Mouse (Mus musculus) midbrain, postnatal 0 days (tissue): ENCODE data around the gene Fam169b. TPM values are rescaled to one million over a fixed set of nuclear protein-coding genes. Genes with fewer than 3 reads are reported as not detected.

Source experiments
- ATAC-seq: fragments of 200-750 bp; cut with Nextera tagmentation; 2 replicates; pipeline ENCODE4 v1.8.0; 2017; ENCODE audit warnings: moderate number of reproducible peaks, mild to moderate bottlenecking, moderate TSS enrichment, moderate library complexity; ENCODE audit not compliant: low FRiP score
- DNase-seq: peaks from one replicate; pipeline ENCODE4 v3.0.0-alpha.2; 2015; ENCODE audit warnings: low spot score
- H3K27ac ChIP-seq: fragments of 300-500 bp; sonication (generic); 2 replicates; pipeline ENCODE4 v1.5.1; 2014; ENCODE audit warnings: low read depth, mild to moderate bottlenecking, low read length, mixed read lengths
- H3K27me3 ChIP-seq: fragments of 300-500 bp; sonication (generic); 2 replicates; pipeline ENCODE4 v1.6.1; 2014; ENCODE audit warnings: low read length, control low read depth, mixed read lengths; ENCODE audit not compliant: insufficient read depth
- H3K36me3 ChIP-seq: fragments of 300-500 bp; sonication (generic); 2 replicates; pipeline ENCODE4 v1.6.1; 2014; ENCODE audit warnings: low read length, control low read depth, mixed read lengths; ENCODE audit not compliant: insufficient read depth
- H3K4me1 ChIP-seq: fragments of 300-500 bp; sonication (generic); 2 replicates; pipeline ENCODE4 v1.6.1; 2014; ENCODE audit warnings: mild to moderate bottlenecking, control low read depth, antibody characterized with exemption, low read length, mixed read lengths; ENCODE audit not compliant: insufficient read depth
- H3K4me2 ChIP-seq: fragments of 300-500 bp; sonication (generic); 2 replicates; pipeline ENCODE4 v1.6.1; 2014; ENCODE audit warnings: low read depth, mild to moderate bottlenecking, low read length, mixed read lengths; ENCODE audit not compliant: poor library complexity, severe bottlenecking
- H3K4me3 ChIP-seq: fragments of 300-500 bp; sonication (generic); 2 replicates; pipeline ENCODE4 v1.5.1; 2014; ENCODE audit warnings: low read depth, mild to moderate bottlenecking, low read length, moderate library complexity
- H3K9ac ChIP-seq: fragments of 300-500 bp; sonication (generic); replicated peaks from 2 replicates; pipeline ENCODE4 v1.6.1; 2014; ENCODE audit warnings: mild to moderate bottlenecking, low read length, moderate library complexity, mixed read lengths; ENCODE audit not compliant: poor library complexity, severe bottlenecking
- H3K9me3 ChIP-seq: fragments of 300-500 bp; sonication (generic); 2 replicates; pipeline ENCODE4 v1.6.1; 2016; ENCODE audit warnings: low read length, control low read depth
- CTCF ChIP-seq: IDR thresholded peaks from 2 replicates; pipeline ENCODE4 v1.5.1; 2016; ENCODE audit warnings: antibody characterized with exemption, mild to moderate bottlenecking
- WGBS: fragments of 180-500 bp; shearing (Covaris S2); extraction: QIAGEN DNeasy Blood & Tissue Kit; methylation state at CpG from one replicate; pipeline ENCODE4 v1.1.7; 2014; 5-methylcytosine and 5-hydroxymethylcytosine counted together
- polyA plus RNA-seq: library from polyadenylated mRNA; unstranded; fragments of >200 nt; fragmentation: Nextera tagmentation; extraction: Ambion mirVana; gene quantifications from 2 replicates; pipeline ENCODE4 v1.2.1, GENCODE M21; 2015
- total RNA-seq: library from RNA; depleted of rRNA; stranded (reverse); fragments of >200 nt; gene quantifications from 2 replicates; pipeline ENCODE4 v1.2.3, GENCODE M21; 2014

Gene Fam169b
- total and polyA plus RNA-seq, 2 experiments from 2014 or later: not detected

DNA sequence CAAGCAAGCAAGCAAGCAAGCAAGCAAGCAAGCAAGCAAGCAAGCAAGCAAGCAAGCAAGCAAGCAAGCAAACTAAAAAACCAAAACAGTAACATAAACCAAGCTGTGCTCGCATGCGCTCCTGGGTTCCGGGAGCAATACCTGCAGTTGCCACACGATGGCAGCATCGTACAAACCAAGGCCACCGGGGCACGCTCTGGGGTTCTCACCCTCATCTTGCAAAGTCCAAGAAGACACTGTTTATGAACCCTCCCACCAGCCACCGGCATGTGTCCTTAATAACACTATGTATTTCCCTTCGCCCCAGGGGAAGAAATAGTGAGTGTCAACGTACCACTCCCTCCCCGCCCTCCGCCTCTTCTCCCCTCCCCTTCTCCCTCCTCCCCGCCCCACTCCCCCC, 96.1 kb downstream of the Fam169b start:
- Histone ChIP-seq H3K27ac (no peak overlapping the region), H3K4me3 (peak overlapping the region; percentile 9; the same call in 1 of the 2 replicates)

DNA sequence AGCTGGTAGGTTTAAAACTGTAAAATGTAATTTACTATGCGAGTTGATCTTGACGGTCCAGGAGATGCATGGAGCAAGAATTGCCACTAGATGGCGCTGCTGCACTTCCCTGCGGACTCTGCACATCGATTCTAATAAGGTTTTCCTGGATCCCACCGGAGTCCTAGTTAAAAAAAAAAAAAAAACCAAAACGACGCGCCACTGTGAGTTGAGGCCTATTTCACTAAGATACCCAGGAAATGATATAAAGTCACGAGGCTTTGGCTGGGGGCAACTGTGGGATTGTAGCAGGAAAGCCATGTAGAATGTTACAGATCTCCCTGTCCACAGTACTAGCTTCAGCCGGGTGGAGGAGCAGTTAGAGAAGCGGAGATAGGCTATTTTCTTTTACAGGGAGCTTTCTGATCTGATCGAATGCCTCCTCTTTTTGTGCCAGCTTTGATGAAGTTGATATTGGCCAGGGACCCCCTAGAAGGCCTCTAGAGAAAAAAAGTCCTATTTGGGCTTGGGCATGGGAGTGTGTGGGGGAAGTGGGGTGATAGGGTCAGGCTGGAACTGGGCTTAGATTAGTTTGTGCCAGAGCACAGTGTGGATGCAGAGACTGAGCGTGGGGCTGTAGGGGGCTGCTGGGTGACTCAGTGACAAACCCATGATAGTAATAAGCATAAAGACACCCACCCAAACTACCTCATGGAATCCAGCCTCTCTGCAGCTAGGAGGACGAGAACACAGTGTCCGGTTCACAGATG, 100.6 kb downstream of the Fam169b start:
- TF ChIP-seq CTCF: peak; percentile 94
- ATAC-seq: peak; percentile 74
- H3K27me3 ChIP-seq: no peaks in the 10 kb centered on the region
- WGBS: 18% methylated on average over 16 of the region's 16 CpGs
- H3K27ac ChIP-seq: no peak overlapping the region
- H3K4me1 ChIP-seq: no peaks in the 10 kb centered on the region
- no peaks in the 10 kb centered on the region for H3K36me3 ChIP-seq
- no peak overlapping the region for H3K9ac ChIP-seq
- peak overlapping the region; percentile 20; the same call in 1 of the 2 replicates for H3K4me3 ChIP-seq
- peak overlapping the region; percentile 43 for H3K4me2 ChIP-seq
- H3K9me3 ChIP-seq: no peaks in the 10 kb centered on the region
- DNase-seq: peak; percentile 89

More for the DNA sequence above, 96.1 kb downstream of the Fam169b start:
- ATAC-seq (no peak), DNase-seq (peak; percentile 74)
- peak overlapping the region; percentile 41; the same call in 1 of the 2 replicates for H3K4me2 ChIP-seq
- no peak overlapping the region for H3K9ac ChIP-seq
- H3K36me3 ChIP-seq: no peaks in the 10 kb centered on the region
- peak; percentile 89 for TF ChIP-seq CTCF
- H3K9me3 ChIP-seq: no peaks in the 10 kb centered on the region
- no peaks in the 10 kb centered on the region for H3K27me3 ChIP-seq
- 2% methylated on average over 12 of the region's 13 CpGs for WGBS
- no peaks in the 10 kb centered on the region for H3K4me1 ChIP-seq

DNA sequence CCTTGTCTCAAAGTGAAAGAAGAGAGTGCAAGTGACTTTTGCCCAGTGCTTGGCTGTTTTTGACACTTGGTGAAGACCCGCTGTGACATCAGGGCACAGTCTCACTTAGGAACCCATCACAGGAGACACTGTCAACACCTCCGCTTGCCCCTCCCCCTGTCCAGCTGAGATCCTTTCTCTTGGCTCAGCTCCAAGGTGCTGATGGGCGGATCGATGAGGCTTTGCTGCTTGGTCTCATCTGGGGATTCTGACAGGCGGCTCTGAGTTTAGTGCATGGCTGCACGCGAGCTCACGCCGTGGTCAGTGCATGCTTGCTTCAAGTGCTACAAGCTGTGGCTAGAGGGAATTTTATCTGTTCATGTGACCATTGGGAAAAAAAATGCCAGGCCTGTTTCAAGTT, 108.5 kb downstream of the Fam169b start:
- no peaks in the 10 kb centered on the region for H3K4me1 ChIP-seq
- H3K36me3 ChIP-seq: no peaks in the 10 kb centered on the region
- 26% methylated on average over 9 of the region's 9 CpGs for WGBS
- H3K4me2 ChIP-seq: no peak overlapping the region
- H3K27me3 ChIP-seq: no peaks in the 10 kb centered on the region
- H3K27ac ChIP-seq: no peak overlapping the region
- TF ChIP-seq CTCF: no peak
- H3K9ac ChIP-seq: no peak overlapping the region
- H3K9me3 ChIP-seq: no peaks in the 10 kb centered on the region
- DNase-seq: peak; percentile 10
- H3K4me3 ChIP-seq: no peak overlapping the region
- ATAC-seq: no peak

DNA sequence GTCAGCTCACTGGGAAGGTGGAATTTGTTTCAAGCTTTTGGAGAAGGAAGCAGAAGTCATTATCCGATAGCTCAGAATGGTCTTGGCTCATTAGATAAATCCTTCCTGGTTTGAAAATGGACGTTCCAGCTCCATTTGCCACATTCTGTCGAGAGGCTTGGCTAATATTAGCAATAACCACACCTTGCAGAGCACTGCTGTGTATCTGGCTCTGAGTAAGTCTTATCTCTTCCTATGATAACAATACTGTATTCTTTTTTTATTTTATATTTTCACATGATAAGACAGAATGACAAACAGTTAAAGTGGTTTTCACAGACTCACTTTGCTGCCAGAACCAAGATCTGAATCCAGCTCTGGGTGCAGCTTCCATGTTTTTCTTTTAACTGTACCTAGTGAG, 113.1 kb downstream of the Fam169b start:
- ATAC-seq (no peak), DNase-seq (no peak)
- Histone ChIP-seq H3K9ac (no peak overlapping the region), H3K9me3 (no peaks in the 10 kb centered on the region), H3K27ac (no peak overlapping the region), H3K4me1 (no peaks in the 10 kb centered on the region), H3K27me3 (no peaks in the 10 kb centered on the region), H3K4me3 (no peak overlapping the region), H3K36me3 (no peaks in the 10 kb centered on the region), H3K4me2 (no peak overlapping the region)
- TF ChIP-seq CTCF: no peak
- 87% methylated on average over 3 of the region's 3 CpGs for WGBS

DNA sequence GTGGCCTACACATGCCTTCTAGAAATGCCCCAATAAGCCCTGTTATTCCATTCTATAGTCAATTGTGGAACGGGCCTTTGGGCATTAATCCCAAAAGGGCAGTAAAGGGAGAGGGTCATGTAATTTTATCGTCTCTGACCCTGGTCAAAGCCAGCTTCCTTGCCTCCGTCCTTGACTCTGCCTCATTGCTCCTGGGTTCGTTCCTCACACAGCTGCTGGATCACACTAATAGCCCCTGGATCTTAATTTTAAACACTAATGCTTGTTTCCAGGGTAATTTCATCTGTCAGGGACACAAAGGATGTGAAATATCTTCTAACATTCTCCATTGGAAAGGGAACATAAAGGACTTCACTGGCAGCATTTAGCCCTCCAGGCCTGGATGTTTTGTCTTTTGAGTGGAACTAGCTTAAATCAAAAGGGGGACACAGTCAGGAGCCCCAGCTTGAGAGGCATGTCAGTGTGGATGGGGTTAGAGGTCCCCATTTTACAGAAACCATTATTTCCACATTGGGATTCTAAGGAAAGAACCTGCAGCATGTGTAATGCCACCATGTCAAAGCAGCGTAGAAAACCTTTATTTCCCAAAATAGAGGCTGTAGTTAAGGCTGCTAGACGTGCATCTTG, 122.2 kb downstream of the Fam169b start:
- no peak overlapping the region for H3K27ac ChIP-seq
- H3K36me3 ChIP-seq: no peaks in the 10 kb centered on the region
- no peak overlapping the region for H3K9ac ChIP-seq
- TF ChIP-seq CTCF: no peak
- H3K4me3 ChIP-seq: no peak overlapping the region
- no peaks in the 10 kb centered on the region for H3K4me1 ChIP-seq
- DNase-seq: no peak
- no peaks in the 10 kb centered on the region for H3K27me3 ChIP-seq
- 54% methylated on average over 6 of the region's 6 CpGs for WGBS
- no peak overlapping the region for H3K4me2 ChIP-seq
- ATAC-seq: no peak
- H3K9me3 ChIP-seq: no peaks in the 10 kb centered on the region

DNA sequence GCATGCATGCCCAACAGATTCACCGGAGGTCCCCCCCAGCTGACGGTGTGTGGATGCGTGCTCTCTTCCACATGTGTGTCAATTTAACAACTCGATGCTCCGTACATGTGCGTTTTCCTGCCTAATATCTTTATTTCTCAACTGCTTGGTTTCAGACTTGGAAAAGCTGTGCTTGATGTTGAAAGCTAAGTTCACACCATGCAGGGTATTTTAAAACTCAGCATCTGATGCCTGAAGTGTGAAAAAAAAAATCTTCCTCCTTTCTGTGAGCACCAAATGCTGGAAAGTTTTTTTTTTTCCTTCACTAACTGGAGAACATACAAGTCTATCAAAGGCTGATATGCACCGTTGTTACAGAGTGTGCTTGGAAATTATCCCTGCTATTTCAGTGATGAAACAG, 126.9 kb downstream of the Fam169b start:
- Histone ChIP-seq H3K4me1 (no peaks in the 10 kb centered on the region), H3K4me2 (no peak overlapping the region), H3K9ac (no peak overlapping the region), H3K4me3 (no peak overlapping the region), H3K9me3 (no peaks in the 10 kb centered on the region), H3K36me3 (no peaks in the 10 kb centered on the region), H3K27ac (no peak overlapping the region), H3K27me3 (no peaks in the 10 kb centered on the region)
- DNase-seq (no peak), ATAC-seq (no peak)
- no peak for TF ChIP-seq CTCF
- WGBS: 86% methylated on average over 7 of the region's 7 CpGs
